Mouse (Mus musculus) ovary, postnatal 14 days (tissue): ENCODE measurements around the gene Cebpb.

Source experiments
- DNase-seq: peaks from one replicate; pipeline ENCODE4 v3.0.0; 2022; ENCODE audit warnings: low spot score

Gene Cebpb

DNA sequence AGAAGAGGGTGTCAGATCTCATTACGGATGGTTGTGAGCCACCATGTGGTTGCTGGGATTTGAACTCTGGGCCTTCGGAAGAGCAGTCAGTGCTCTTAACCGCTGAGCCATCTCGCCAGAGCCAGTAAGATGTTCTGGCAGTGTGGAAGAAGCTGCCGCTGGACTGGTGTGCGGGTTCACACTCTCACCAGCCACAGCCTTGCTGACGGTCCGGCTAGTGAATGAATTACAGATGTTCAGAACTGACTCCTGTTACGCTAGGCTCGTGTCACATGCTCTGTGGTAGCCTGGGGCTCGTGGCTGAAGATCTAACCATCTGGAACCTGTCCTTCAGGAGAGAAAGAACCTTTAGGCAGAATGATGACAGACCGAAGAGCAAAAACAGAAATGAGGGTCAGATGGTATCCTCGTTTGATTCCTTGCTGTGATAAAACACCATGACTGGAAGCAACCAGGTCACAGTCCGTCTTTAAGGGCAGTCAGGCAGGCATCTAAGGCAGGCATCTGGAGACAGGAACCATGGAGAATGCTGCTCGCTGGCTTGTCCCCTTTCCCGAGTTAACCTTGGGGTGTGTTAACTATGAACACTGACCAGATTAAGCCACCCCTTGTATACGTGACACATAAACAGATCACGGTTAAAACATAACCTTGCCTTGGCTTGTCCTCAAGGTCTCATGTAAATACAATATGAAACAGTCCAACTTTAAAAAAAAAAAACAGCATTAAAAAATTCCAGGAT lies 22.6 kb upstream of the Cebpb start:
- DNase-seq = no peak

DNA sequence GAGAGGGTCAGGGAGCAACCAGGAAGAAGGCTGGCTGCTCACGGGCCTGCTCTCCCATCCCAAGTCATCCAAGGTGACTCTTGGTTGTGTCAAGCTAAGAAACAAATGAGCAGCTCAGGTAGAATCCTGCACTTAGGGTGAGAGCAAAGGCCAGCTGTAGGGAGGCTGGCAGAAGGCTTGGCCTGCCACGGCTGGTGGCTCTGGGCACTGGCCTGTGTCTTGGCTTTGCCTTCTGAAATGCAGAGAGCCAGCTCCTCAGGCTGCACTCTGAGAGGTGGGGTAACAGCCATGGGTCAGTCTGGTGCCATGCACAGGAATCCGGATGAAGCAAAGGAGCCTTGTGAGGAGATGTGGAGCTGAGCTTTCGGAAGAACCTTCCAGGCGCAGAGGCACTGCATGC lies 20.3 kb upstream of the Cebpb start:
- DNase-seq = no peak

DNA sequence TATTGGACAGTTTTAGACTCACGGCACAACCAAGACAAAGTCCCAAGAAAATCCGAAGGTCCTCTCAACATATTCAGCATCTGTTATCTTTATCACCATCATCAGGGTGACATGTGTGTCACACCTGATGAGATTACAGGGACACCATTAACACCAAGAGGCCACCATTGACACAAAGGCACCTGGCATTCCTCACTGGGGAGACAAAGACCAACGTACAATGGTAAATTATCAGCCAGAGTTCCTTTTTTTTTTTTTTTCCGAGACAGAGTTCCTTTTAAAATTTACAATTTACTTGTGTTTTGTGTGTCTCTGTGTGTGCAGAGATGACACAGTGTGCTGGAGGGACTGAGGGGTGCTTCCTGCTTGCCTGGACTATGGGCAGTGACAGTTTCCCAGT lies 19.3 kb upstream of the Cebpb start:
- no peak for DNase-seq

DNA sequence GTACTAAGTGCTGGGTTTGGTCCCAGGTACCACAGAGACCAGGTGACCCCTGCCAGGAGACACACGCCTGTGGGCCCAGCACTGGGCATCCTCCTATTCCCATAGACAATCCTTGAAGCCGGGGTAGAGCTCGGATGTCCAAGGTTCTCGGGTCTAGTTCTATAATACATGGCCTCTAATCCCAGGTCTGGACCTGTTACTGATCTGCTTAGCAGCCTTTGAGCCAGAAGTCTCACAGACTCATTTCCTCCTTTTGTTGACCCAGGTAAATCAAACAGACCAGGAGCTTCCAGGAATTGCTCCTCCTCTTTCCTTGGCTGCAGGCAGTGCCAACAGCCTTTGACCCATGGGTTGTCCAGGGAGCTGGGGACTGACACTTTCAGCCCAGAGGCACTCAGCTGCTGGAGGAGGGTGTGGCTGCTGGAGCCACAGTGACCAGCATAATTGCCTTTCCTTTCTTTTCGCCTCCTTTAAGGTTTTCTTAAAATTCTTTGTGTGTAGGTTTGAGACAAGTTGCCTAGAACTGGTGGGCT lies 17.5 kb upstream of the Cebpb start:
- no peak for DNase-seq

DNA sequence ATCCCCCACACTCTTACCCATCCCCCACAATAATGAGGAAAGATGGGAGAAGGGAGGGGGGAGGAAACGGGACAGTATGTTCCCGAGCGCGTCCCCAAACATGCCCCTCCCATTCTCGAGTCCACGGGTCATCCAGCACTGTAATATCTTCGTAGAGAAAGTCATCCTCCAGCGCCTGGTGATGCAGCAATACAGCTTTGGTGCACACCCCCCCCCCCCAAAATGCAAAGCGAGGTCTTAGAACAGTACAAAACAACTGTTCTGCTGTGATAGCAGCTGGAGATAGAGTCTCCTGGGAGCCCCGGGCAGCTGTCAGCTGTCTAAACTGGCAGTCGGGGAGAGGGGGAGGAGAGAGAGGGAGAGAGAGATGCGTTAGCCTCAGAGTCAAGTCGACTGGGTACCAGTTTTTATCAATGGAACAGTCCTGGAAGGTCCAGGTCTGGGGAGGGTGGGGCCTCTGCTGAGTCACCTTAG lies 16.5 kb upstream of the Cebpb start:
- DNase-seq = no peak

DNA sequence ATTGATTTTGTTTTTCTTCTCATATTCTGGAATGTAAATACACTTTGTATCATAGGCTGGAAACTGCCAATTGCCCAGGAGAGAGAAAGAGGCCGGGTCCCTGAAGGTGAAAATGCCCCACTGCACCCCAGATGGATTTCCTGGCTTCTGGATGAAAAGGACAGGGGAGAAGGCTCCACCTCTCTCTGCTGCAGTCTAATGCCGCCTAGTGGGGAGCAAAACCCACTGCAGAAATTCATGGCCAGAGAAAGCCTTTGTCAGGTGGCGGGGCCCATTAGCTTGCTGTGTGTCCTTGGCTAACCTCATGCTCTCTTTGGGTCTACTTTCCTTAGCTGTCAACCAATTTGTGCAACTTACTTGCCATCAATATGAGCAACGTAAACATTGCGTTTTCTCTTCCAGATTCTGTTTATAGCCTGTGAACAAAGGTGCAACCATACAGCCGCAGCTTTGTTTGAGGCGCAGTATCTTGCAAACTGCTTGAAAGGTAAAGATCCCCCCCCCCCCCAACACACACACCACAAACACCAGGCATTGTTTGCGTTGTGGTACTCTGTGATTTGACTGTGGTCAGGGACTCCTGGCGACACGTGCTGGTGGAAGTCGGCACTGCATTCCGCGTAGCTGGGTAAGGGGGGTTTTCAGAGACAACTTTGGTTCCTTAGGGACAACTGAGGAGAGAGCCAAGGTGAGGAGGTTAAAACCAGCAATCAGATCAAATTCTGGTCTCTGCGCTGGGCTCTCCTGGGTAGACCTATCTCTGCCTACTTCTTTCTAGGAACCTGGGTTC lies 13.4 kb upstream of the Cebpb start:
- no peak for DNase-seq

DNA sequence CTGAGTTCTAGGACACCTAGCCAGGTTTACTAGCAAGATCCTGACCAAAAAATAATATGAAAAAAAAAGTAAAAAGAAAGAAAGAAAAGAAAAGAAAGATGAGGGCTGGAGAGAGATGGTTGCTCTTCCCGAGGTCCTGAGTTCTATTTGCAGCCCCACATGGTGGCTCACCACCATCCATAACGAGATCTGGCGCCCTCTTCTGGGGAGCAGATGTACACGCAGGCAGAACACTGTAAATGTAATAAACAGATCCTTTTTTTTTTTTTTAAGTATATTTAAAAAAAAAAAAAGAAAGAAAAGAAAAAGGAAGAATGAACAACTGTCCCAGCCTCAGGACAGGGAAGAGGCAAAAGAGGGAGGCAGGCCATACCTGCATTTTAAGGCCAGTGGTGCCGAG lies 10.1 kb upstream of the Cebpb start:
- no peak for DNase-seq

DNA sequence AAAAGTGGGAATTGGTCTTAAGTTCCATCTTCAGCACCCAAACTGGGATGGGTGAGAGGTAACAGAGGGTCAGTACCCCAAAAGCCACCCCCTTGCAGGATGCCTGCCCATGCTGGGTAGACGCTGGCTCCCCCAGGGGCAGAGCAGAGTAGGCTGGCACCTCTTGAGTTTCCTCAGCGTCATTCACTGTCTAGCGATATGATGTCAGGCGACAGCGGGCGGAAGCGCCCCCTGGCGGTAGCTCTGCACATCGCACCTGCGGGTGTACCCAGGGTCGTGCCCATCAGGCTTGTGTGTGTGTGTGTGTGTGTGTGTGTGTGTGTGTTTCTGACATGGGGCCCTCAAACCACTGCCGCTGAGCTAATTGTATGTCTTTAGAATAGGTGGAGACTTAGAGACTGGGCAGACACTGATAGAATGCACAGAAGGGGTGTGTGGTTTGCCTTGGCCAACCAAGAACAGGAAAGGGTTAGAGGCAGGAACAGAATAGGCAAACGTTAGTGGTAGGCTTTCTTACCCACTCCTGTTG lies 8.7 kb upstream of the Cebpb start:
- DNase-seq = peak; percentile 87

DNA sequence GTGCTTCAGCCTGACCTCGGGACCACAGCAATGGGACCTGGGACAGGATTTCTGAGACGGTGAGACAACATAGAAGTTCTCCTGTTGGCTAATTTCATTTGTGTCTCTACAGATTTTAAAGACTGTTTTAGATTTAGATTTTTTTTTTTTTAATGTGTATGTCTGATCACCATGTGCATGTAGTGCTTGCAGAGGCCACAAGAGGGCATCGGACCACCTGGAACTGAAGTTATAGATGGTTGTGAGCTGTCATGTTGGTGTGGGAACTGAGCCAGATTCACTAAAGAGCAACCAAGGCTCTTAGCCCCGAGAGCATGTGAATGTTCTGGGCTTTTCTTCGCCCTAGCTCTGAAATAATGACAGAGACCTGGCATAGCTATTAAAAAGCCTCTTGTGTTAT lies 8.1 kb upstream of the Cebpb start:
- DNase-seq = no peak

DNA sequence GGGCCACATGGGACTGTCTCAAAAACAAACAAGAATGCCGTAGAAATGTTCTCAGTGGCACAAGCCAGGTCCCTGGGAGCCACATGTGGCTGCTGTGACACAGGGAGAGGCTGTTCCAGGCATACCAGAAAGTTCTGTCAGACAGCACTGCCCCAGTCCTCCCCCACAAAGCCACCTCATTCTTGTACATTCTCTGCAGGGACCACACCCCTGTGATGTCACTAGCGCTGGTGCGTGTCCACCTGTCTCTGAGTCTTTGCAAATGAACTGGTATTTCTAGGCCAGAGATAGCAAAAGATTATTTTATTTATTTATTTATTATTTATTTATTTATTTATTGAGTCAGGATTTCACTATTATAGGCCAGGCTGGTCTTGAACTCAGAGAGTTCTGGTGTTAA lies 5.0 kb upstream of the Cebpb start:
- no peak for DNase-seq

DNA sequence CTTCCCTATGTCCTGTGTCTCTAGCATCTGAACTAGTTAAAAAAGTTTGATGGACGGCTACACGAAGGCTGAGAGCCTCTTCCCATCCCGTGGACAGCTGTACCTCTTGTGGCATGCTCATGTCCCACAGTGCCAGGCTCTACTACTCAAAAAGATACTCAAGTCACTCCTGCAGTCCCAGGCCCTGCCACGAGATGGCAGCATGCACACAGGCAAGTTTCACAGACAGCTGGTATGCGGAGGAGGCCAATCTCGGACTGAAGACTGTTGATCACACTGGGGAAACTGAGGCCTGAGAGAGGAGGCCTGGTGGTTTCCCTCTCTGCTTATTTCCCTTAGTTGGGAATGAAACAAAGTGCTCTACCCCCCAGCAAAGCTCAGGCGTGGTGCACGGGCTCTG lies 3.6 kb upstream of the Cebpb start:
- DNase-seq = peak; percentile 98

DNA sequence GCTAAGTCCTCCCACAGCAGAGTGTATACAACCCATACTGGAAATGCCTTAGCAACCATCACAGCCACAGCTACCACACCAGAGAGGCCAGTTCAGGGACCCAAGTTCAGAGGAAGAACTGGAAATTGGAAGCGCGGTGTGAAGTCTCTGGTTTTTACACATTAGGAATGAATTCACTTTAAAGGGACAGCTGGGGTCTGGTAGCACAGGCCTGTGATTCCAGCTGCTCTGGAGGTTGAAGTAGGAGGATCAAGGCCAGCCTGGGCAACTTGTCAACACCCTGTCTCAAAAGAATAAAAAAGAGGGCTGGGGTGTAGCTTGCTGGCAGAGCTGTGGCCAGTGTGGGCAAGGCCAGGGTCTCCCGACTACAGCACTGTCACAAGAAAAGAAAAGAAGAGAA lies 2.9 kb upstream of the Cebpb start:
- DNase-seq = no peak

DNA sequence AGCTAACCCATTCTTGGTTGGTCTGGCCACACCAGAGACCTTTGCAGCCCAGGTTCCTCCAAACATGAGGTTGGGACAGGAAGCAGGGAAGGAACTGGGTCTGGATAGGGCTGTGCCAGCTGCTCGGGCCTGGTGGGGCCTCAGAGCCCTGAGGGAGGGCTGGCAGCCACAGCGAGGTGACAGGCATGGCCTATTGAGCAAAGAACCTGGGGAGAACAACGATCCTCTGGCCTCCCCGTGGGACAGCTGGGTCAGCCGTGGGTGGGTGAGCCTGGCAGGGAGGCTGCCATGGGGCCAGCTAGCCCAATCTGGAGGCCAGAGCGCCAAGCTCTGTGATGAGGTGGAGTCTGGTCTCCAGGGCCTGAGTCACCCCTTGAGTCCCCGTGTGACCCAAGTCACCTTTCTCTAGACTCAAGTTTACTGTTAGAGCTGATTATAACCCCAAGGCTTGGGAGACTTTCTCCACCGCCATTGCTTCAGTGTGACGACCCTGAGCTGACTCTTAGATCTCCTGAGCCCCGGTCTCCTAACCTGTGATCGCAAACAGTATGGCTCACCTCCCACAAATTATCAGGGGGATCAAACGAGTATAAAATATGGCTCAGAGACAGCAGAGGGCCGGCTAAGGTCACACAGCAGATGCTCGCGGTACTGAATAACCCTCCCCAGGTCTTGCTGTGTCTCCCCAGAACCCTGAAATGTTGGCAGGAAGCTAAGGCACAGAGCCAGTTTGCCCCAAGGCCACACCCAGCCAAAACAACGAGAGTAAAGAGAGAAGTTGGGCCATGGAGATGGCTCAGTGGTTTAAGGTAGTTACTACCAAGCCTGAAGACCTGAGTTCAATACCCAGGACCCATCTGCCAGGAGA lies 2.1 kb upstream of the Cebpb start:
- no peak for DNase-seq

DNA sequence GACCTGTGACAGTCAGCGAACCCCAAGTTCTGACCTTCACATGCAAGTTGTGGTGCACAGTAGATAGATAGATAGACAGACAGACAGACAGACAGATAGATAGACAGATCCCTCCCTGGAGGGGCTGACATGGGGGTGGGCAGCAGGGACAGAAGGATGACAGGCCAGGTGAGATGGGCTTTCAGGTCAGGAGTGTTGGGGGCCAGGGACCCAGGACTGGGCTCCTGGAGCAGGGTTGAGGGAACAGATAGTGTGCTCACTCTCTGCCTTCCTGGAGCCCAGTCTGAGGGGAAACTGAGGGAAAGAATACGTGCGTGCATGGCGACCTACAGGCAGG lies 1.5 kb upstream of the Cebpb start:
- no peak for DNase-seq

DNA sequence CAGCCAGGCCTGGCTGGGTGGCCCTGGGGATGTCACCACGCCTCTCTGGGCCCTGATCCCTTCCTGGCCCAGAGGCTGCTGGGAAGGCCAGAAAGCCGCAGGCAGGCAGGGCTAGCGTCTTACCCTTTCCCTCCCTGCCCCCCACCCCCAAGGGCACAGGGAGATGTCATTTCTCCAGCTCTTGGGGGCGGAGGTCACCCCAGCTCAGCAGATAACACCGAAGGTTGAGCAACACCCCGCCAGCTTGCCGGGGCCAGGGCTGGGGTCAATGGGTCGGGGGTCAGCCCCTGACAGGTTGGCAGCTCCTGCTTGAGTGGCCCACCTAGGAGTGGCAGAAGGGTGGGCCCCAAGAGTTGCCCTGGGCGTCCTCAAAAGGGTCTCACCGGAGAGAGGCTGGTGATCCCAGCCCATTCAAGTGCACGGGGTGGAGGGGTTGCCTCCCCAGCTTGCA lies 1.0 kb upstream of the Cebpb start:
- no peak for DNase-seq

DNA sequence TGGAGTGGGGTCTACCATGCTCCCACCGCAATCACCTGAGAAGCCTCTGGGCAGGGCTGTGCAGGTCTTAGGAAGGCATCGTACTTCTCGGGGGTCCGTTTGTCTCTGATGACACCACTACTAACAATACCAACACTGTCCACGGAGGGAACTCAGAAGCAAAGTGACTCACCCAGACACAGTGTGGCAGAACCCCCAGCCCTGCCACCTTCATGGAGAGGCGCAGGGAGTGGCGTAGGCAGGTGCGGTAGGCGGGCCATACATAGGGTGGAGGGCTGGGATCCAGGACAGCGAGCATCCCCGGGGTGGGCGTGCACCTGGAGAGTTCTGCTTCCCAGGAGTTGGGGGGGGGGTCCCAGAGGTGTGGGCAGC lies 603 bp upstream of the Cebpb start:
- no peak for DNase-seq

DNA sequence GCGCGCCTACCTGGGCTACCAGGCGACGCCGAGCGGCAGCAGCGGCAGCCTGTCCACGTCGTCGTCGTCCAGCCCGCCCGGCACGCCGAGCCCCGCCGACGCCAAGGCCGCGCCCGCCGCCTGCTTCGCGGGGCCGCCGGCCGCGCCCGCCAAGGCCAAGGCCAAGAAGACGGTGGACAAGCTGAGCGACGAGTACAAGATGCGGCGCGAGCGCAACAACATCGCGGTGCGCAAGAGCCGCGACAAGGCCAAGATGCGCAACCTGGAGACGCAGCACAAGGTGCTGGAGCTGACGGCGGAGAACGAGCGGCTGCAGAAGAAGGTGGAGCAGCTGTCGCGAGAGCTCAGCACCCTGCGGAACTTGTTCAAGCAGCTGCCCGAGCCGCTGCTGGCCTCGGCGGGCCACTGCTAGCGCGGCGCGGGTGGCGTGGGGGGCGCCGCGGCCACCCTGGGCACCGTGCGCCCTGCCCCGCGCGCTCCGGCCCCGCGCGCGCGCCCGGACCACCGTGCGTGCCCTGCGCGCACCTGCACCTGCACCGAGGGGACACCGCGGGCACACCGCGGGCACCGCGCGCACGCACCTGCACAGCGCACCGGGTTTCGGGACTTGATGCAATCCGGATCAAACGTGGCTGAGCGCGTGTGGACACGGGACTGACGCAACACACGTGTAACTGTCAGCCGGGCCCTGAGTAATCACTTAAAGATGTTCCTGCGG lies 945 bp downstream of the Cebpb start, which contains the start of gene Tmem189:
Gene Tmem189 (minus strand): TSS at position 322 of the 718 bp plus-strand sequence.
- DNase-seq = no peak

DNA sequence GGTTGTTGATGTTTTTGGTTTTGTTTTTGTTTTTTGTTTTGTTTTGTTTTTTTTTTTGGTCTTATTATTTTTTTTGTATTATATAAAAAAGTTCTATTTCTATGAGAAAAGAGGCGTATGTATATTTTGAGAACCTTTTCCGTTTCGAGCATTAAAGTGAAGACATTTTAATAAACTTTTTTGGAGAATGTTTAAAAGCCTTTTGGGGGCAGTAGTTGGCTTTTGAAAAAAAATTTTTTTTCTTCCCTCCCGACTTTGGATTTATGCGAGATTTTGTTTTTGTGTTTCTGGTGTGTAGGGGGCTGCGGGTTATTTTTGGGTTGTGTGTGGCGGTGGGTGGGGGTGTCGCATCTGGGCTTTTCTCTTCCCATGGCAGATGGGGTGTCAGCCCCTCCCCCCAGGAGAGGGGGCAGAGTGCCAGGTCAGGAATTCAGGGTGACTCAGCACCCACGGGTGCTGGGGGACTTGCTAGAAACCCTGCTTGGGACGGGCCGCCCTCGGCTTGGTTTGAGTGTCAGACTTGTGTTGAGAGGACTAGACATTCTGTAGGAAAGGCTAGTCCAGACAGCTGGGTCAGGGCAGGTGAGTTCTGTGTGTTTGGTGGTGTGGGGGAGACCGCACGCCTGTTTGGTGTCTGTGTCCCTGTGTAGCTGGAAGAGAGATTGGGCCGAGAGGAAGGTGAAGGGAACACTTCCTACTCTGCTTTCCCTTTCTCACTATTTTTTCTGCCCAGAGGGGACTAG lies 1.7 kb downstream of the Cebpb start:
- no peak for DNase-seq

DNA sequence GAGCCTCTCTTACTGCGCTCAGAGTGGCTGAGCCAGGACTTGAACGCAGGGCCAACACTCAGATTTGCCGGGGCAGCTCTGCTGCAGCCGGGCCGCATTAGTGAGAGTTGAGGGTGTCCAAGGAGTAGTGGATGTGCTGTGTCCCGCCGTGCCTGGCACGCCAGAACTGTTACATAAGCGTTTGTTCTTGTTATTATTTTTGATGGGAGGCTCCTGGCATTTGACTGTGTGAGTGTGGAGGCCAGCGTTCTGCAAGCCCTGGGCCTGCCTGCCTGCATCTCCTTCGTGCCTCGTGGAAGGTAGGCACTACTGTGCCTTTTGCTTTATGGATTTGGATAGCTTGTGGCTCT lies 2.2 kb downstream of the Cebpb start:
- no peak for DNase-seq

DNA sequence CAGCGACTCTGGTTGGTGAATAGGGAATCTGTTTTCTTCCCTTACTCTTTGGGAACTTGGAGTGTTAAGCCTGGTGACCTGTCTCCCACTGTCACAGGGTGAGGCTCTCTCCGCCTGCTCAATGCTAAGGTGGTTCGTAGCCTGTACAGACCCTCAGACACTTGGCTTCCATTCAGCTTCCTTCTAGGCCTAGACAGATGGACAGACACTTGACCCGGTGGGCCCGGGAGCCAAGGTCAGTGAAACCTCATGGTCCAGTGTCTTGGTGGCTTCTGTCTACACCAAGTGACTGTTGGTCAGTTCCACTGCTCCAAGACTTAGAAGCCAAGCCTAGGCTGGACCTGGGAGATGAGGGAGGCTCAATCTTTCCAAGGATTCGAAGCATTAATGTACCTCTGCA lies 2.7 kb downstream of the Cebpb start:
- no peak for DNase-seq
